Mouse (Mus musculus): ENCODE measurements at regions not wholly inside any gene's neighbourhood (a gene's known extent, or its start where the extent isn't known, plus 50 kb on each side); places are given as distances from the start of the nearest gene placed in this dataset.

- Histone ChIP-seq H3K4me3 (ENCODE audit: low read depth, low read length) (peak overlapping the region; percentile 78), H3K4me1 (ENCODE audit: control insufficient read depth, insufficient read depth, low read length) (no peaks in the 10 kb centered on the region), H3K9me3 (replicated peaks; ENCODE audit: control insufficient read depth, low read length) (no peaks in the 10 kb centered on the region), H3K9ac (ENCODE audit: low read length) (peak overlapping the region; percentile 100), H3K27ac (ENCODE audit: low read depth, low read length) (peak overlapping the region; percentile 100), H3K27me3 (replicated peaks; ENCODE audit: control insufficient read depth, insufficient read depth, low read length) (no peaks in the 10 kb centered on the region), H3K4me2 (ENCODE audit: low read length) (peak overlapping the region; percentile 86), H3K36me3 (ENCODE audit: control insufficient read depth, insufficient read depth, low read length) (peaks cover 37% of the 10 kb centered on the region)
- DNase-seq (ENCODE audit: low spot score) (peak; percentile 40), ATAC-seq (no peak)
- 1% methylated on average over 5 of the region's 5 CpGs for WGBS
These were observed 224.7 kb downstream of the Mef2c start for GRCm38 (mm10) chr13:83728421-83729010.

GRCm38 (mm10) chr13:83729331-83730009 lies 225.6 kb downstream of the Mef2c start:
- under 1% methylated on average over 33 of the region's 33 CpGs for WGBS
- peaks cover 42% of the 10 kb centered on the region for H3K36me3 ChIP-seq (ENCODE audit: control insufficient read depth, insufficient read depth, low read length)
- peak overlapping the region; percentile 78 for H3K4me3 ChIP-seq (ENCODE audit: low read depth, low read length)
- H3K27ac ChIP-seq (ENCODE audit: low read depth, low read length) = peak overlapping the region; percentile 100
- H3K9ac ChIP-seq (ENCODE audit: low read length) = peak overlapping the region; percentile 100
- H3K4me1 ChIP-seq (ENCODE audit: control insufficient read depth, insufficient read depth, low read length) = no peaks in the 10 kb centered on the region
- peak overlapping the region; percentile 86 for H3K4me2 ChIP-seq (ENCODE audit: low read length)
- DNase-seq (ENCODE audit: low spot score) (peak; percentile 97), ATAC-seq (peak; percentile 24)
- H3K9me3 ChIP-seq (replicated peaks; ENCODE audit: control insufficient read depth, low read length) = no peaks in the 10 kb centered on the region
- no peaks in the 10 kb centered on the region for H3K27me3 ChIP-seq (replicated peaks; ENCODE audit: control insufficient read depth, insufficient read depth, low read length)

GRCm38 (mm10) chr13:83730155-83730712 lies 226.4 kb downstream of the Mef2c start:
- Histone ChIP-seq H3K9me3 (replicated peaks; ENCODE audit: control insufficient read depth, low read length) (no peaks in the 10 kb centered on the region), H3K27me3 (replicated peaks; ENCODE audit: control insufficient read depth, insufficient read depth, low read length) (no peaks in the 10 kb centered on the region), H3K4me3 (ENCODE audit: low read depth, low read length) (peak overlapping the region; percentile 78), H3K27ac (ENCODE audit: low read depth, low read length) (peak overlapping the region; percentile 100), H3K9ac (ENCODE audit: low read length) (peak overlapping the region; percentile 100), H3K36me3 (ENCODE audit: control insufficient read depth, insufficient read depth, low read length) (peaks cover 44% of the 10 kb centered on the region), H3K4me2 (ENCODE audit: low read length) (peak overlapping the region; percentile 86), H3K4me1 (ENCODE audit: control insufficient read depth, insufficient read depth, low read length) (no peaks in the 10 kb centered on the region)
- under 1% methylated on average over 16 of the region's 16 CpGs for WGBS
- ATAC-seq (no peak), DNase-seq (ENCODE audit: low spot score) (peak; percentile 71)

GRCm38 (mm10) chr13:83730713-83731480 lies 227.1 kb downstream of the Mef2c start:
- Histone ChIP-seq H3K36me3 (ENCODE audit: control insufficient read depth, insufficient read depth, low read length) (peaks cover 48% of the 10 kb centered on the region), H3K9me3 (replicated peaks; ENCODE audit: control insufficient read depth, low read length) (no peaks in the 10 kb centered on the region), H3K4me2 (ENCODE audit: low read length) (peak overlapping the region; percentile 86), H3K27ac (ENCODE audit: low read depth, low read length) (peak overlapping the region; percentile 100), H3K9ac (ENCODE audit: low read length) (peak overlapping the region; percentile 100), H3K27me3 (replicated peaks; ENCODE audit: control insufficient read depth, insufficient read depth, low read length) (no peaks in the 10 kb centered on the region), H3K4me3 (ENCODE audit: low read depth, low read length) (peak overlapping the region; percentile 78), H3K4me1 (ENCODE audit: control insufficient read depth, insufficient read depth, low read length) (no peaks in the 10 kb centered on the region)
- DNase-seq (ENCODE audit: low spot score) = no peak
- WGBS = under 1% methylated on average over 69 of the region's 91 CpGs
- peak; percentile 62 for ATAC-seq

- 2% methylated on average over 9 of the region's 10 CpGs for WGBS
- H3K4me2 ChIP-seq (ENCODE audit: low read length) = peak overlapping the region; percentile 86
- ATAC-seq (no peak), DNase-seq (ENCODE audit: low spot score) (peak; percentile 90)
- H3K9me3 ChIP-seq (replicated peaks; ENCODE audit: control insufficient read depth, low read length) = no peaks in the 10 kb centered on the region
- H3K4me1 ChIP-seq (ENCODE audit: control insufficient read depth, insufficient read depth, low read length) = no peaks in the 10 kb centered on the region
- H3K4me3 ChIP-seq (ENCODE audit: low read depth, low read length) = peak overlapping the region; percentile 78
- no peaks in the 10 kb centered on the region for H3K27me3 ChIP-seq (replicated peaks; ENCODE audit: control insufficient read depth, insufficient read depth, low read length)
- H3K36me3 ChIP-seq (ENCODE audit: control insufficient read depth, insufficient read depth, low read length) = peaks cover 51% of the 10 kb centered on the region
- peak overlapping the region; percentile 100 for H3K9ac ChIP-seq (ENCODE audit: low read length)
- peak overlapping the region; percentile 100 for H3K27ac ChIP-seq (ENCODE audit: low read depth, low read length)
These were observed 227.7 kb downstream of the Mef2c start for GRCm38 (mm10) chr13:83731481-83732006.

- peaks cover 54% of the 10 kb centered on the region for H3K36me3 ChIP-seq (ENCODE audit: control insufficient read depth, insufficient read depth, low read length)
- ATAC-seq (peak; percentile 22), DNase-seq (ENCODE audit: low spot score) (peak; percentile 95)
- no peaks in the 10 kb centered on the region for H3K4me1 ChIP-seq (ENCODE audit: control insufficient read depth, insufficient read depth, low read length)
- H3K9ac ChIP-seq (ENCODE audit: low read length) = peak overlapping the region; percentile 100
- WGBS = under 1% methylated on average over 30 of the region's 31 CpGs
- H3K27me3 ChIP-seq (replicated peaks; ENCODE audit: control insufficient read depth, insufficient read depth, low read length) = no peaks in the 10 kb centered on the region
- H3K4me3 ChIP-seq (ENCODE audit: low read depth, low read length) = peak overlapping the region; percentile 78
- no peaks in the 10 kb centered on the region for H3K9me3 ChIP-seq (replicated peaks; ENCODE audit: control insufficient read depth, low read length)
- H3K4me2 ChIP-seq (ENCODE audit: low read length) = peak overlapping the region; percentile 86
- peak overlapping the region; percentile 100 for H3K27ac ChIP-seq (ENCODE audit: low read depth, low read length)
These were observed 228.7 kb downstream of the Mef2c start for GRCm38 (mm10) chr13:83732283-83733121.

DNA sequence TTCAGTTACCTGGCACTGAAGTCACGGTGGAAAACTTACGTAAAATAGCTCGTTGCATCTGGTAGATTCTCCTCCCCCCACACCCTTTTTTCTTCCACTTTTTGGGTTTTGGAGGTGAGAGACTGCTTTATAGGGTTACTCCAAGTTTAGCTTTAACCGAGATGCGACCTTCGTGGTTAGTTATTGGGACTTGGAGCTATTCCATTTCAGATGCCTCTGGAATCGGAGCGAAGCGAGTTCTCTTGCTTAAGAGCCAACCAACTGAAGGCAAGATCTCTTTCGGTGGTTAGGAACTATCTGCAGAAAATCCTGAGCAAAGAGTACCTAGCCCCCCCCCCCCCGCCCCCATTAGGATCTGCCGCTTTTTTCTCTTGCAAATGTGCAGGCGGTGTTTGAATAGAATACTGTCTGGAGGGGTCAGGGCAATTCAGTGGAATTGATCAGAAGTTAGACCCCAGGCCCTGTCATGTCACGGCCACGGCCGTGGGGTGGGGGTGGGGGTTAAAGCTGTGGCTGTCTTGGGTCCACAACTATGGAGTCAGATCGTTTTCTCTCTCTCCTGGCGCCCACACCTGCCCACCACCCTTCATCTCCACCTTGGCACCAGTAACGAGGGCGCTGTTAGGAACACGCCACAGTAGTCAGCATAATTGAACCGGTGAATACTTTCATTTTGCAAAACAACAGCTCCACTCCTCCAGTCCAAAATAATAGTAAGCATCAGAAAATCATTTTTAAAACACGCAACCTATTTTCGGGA lies 229.6 kb downstream of the Mef2c start:
- Histone ChIP-seq H3K27ac (ENCODE audit: low read depth, low read length) (peak overlapping the region; percentile 100), H3K36me3 (ENCODE audit: control insufficient read depth, insufficient read depth, low read length) (peaks cover 56% of the 10 kb centered on the region), H3K27me3 (replicated peaks; ENCODE audit: control insufficient read depth, insufficient read depth, low read length) (no peaks in the 10 kb centered on the region), H3K9ac (ENCODE audit: low read length) (peak overlapping the region; percentile 100), H3K4me1 (ENCODE audit: control insufficient read depth, insufficient read depth, low read length) (no peaks in the 10 kb centered on the region), H3K4me3 (ENCODE audit: low read depth, low read length) (peak overlapping the region; percentile 78), H3K4me2 (ENCODE audit: low read length) (peak overlapping the region; percentile 86), H3K9me3 (replicated peaks; ENCODE audit: control insufficient read depth, low read length) (no peaks in the 10 kb centered on the region)
- peak; percentile 70 for DNase-seq (ENCODE audit: low spot score)
- under 1% methylated on average over 24 of the region's 24 CpGs for WGBS
- no peak for ATAC-seq
